Mouse (Mus musculus) CD4-positive, CD25-positive, alpha-beta regulatory T cell, adult 2 months (primary cell): ENCODE measurements around the gene Gm49355.

Experiments used
- DNase-seq: peaks from one replicate; pipeline ENCODE4 v3.0.0-alpha.2; 2012; ENCODE audit warnings: low read depth, low spot score

Gene Gm49355

DNA sequence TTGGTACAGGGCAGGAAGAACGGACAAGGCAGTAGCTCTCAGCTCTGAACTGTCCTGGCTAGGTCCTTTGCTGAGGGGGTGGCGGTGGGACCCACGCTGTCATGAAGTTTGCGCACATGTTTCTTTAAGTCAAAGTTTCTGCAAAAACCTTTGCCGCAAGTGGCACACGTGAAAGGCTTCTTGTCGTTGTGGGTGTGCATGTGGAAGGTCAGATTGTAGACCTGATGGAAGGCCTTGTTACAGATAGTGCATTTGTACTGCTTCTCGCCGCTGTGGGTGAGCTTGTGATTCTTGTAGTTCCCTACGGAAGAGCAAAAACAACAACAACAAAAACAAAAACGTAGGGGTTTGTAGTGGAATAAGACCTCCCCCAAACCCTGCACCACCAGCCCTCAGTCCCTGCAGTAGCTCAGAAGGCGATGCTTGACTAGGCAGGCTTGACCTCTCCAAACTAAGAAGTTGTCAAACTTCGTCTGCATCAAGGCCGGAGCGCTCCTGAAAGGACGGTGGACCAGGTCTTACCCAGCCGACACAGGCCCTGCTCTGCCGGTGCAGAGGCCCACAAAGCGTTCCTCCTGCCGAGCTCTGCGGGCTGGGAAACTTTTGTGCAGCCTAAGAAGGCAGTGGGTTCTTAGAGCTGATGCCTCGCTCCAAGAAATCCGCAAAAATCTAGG, 58.8 kb downstream of the Gm49355 start:
- no peak for DNase-seq

DNA sequence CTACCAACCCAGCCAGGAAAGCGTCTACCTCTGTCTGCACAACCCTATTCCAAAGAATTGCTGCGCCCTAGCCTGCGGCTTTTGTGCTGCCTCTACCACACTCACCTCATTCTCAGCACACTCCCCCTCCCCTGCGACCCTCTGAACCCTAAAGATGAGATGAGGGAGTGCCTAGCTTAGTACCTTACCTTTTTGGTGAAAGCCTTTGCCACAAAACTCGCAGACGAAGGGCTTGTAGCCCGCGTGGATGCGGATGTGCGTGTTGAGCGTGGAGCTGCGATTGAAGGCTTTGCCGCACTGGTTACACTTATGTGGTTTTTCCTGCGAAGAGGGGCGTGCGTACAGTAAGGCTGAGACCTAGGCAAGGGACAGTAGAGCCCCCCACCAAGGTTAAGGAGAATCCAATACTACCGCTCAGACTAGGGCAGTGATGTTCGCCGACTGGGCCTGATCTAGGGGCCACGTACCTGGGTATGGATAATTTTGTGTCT, 59.7 kb downstream of the Gm49355 start:
- DNase-seq: no peak

DNA sequence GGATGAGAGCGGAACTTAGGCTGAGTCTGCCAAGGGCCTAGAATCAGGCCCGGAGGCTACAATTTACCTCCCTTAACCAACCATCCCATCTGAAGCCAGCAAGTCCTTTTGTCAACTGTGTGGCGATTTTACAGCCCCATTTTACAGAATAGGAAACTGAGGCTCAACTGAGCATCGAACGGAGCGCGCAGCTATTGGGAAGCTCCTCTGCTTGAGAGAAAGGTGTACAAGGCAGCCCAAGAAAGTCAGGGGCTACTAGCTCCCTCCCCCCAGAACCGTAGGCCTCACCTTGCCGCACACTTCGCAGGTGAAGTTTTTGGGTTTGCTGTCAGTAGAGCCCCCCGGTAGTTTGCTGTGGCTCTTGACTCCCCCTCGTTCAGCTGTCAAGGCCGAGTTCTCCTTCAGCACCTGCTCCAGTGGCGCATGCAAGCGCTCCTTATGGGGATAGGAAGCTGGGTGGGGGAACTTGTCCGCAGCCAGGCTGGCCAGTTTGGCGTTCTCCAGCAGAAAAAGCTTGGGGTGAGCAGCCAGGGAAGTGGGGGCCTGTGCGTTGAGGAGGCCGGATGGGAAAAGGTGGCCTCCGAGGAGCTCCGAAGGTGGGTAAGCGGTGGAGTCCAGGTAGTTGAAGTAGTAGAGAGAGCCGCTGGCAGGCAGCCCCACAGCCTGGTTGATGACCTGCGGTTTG, 60.4 kb downstream of the Gm49355 start:
- DNase-seq: no peak

DNA sequence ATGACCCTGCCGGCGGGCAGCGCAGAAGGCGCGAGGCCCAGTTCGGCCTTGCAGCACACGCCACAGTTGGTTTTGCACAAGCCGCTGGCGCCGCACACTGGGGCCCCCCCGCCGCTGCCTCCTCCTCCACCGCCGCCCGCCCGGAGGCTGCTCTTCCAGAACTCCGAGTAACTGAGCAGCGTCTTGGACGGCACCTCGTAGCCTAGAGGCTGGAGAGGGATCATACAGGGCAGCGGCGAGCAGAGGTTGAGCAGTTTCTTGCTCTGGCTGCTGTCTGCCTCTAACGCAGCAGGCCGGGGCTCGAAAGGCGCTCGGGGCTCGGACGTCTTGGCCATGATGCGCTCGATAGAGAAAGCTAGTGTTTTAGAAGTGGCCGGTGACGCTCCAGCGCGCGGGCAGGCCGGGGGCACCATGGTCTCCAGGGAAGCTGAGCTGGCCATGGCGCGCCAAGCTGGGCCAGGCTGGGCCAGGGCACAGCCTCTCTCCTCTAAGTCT, 61.0 kb downstream of the Gm49355 start:
- DNase-seq: no peak

DNA sequence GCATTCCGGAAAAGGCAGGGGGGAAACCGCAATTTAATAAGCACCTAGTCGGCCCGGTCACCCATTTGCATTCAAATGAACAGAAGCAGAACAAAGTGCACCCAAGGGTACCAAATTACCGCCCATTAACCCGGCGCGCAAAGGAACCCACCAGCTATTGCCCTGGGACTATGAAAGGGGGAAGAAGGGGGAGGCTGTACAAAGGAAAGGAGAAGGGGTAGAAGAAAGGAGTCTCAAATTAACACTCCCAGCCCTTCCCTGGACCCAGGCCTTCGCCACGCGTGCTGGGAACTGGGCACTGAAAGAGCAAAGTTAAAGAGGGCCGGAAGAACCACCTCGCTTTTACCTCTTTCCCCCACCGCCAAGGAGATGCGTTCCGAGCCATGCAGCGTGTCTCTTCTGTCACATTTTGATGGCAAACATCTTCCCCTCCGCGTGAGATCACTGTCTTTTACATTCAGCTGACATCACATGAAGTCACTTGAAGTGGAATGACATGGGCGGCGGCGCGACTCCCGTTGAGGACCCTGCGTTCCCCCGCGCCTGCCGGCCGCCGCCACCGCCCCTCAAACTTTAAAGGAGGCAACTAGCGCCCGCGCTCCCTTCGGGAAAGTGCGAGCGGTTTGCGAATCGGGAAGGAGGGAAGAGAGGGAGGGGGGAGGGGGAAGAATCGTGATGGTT, 61.6 kb downstream of the Gm49355 start:
- DNase-seq: no peak

DNA sequence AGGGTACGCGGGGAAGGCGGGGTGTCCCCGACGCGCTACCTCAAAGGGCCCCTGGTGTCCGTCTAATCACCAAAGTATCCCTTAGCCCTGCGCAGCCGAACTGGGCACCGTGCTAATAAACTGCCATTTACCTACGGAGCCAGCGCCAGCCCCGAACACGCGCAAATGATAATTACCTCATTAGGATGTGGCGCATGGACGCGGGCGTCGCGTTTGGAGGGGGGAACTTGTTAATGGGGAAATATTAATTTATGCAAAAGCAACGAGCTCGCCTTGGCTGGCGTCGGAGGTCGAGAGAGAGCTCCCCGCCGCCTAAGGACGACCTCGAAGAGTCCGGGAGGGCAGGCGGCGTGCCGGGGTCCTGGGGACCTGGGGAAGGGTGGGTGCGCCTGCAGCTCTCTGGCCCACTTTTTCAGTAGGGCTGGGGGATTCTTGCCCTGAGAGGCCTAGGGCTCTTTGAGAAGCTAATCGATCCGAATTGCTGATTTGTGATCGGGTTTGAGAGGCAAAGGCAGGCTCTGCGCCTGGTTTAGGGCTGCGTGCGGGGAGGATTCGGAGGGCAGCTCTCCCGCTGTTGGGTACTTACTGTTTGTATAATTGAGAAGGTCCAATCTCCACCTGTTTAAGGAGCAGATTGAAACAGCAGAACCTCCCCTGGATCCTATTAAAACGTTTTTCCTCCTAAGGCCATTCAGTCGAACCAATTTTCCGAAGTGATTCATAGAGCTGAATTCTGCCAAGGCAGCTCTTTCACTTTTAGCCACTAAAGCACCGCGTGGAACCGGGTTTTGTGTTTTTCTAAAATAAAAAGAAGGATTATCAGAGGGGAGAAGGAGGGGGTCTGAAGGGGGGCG, 62.5 kb downstream of the Gm49355 start:
- DNase-seq: no peak

DNA sequence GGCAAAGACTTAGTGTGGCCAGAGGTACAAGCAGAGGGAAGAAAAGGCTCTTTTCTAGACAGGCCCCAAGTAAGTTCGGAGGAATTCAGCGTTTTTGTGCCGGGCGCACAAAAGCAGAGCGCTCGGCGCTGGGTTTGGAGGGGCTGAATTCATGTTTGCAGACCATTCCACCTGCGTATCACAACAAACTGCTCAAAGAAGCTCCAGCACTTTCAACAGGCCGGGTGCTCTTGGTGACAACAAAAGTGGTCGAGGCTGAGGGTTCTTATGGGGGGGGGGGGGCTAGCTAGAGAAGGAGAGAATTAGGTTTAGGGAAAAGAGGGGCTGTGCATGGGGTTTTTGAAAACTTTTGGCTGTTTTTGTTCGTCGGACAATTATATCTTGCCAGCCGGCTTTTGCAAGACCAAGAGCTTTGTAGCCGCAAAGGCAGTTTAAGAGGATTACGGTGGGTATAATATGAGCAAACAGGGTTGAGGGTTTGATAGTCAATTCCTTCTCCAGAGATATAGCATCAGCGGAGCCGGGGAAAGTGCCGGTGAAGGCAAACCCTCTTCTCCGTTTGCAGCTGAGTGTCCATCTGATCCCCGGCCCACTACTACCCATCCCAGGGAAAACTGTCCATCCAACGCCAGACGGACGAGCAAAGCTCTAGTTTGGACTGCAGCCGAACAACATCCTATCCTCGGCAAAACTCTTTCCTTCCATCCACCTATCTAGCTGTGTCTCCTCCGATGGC, 63.3 kb downstream of the Gm49355 start:
- no peak for DNase-seq

DNA sequence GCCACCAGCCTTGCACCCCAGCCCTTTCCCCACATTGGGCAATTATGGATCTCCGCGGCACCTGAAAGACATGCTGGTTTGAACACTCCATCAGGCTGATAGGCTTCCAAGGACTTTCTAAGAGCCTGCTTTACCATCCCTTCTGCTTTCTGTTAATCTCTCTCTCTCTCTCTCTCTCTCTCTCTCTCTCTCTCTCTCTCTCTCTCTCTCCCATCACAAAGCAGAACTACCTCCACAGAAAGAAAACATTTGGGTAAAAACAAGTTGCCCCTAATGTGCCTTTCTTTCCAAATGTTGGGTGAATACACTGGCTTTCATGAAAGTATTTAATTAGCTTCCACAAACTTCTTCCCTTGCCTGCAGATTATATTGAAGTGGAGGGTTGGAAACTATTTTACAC, 64.3 kb downstream of the Gm49355 start, which contains the start of gene Fezf2:
TSS of gene Fezf2 (minus strand) at position 101 of the 400 bp plus-strand sequence.
- no peak for DNase-seq

DNA sequence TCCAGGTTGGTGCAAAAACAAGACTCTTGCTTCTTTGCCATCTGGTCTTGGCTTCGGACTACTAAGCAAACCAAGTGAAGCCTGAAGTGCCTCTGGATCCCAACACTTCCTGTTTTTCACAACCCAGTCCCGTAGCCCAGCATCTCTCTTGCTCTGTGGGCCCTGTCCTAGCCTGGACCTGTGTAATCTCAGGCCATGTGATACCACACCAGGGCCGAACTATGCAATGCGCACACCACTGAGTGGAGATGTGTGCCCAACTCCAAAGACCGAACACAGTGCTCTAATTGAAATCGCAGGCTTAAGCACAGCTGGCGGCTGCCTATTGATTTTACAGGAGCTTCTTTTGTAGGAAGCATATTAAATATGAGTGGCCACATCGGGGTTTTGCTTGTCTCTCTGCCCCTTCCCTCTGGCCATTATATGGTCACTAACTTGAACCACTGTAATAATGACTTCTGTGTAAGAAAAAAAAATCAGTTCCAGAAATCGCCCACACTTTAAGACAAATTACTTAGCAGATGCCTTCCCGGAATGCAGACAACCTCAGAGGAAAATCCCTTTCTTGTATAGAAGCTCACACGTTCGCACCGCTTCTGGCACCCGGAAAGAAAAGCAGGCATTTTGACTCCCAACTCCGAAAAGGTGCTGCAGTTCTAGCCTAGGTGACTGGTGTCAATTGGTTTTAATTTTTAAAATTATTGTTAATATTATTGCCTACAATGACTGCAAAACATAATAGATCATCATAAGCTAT, 65.7 kb downstream of the Gm49355 start:
- DNase-seq: no peak

DNA sequence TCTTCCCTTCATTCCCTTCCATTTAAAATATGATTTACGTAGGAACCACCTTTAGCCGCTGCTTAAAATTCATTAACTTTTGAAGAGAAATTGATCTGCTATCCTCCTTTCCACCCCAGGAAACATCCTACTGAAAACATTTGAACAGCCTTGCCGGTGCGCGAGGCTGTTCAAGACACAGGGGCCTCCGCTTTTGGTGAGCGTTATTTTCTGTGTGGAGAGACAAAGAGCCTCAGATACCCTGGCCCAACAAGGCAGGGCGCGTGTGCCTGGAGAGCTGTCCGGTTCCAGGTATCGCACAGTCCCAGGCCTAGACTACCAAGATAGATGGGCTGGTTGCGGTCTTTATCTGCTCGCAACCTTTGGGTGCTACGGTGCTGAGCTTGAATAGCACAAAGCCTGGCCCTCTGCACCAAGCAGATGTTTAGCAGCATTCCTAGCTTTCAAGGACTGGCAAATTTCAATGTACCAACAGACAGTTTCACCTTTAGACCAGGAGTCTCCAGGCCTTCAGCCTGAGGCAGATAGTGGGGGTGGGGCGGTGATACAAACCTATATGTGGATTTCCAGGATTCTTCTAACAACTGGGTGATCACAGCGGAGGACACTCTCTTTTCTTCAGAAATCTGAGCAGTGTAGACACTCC, 66.6 kb downstream of the Gm49355 start:
- no peak for DNase-seq
